Mouse (Mus musculus) stomach, postnatal 0 days (tissue): ENCODE results near the gene C9.

Source experiments
- CTCF ChIP-seq: IDR thresholded peaks from 2 replicates; pipeline ENCODE4 v1.5.1; 2016; ENCODE audit warnings: antibody characterized with exemption, low read depth, mild to moderate bottlenecking, moderate library complexity
- EP300 ChIP-seq: optimal IDR thresholded peaks from 2 replicates; pipeline ENCODE3; 2016; ENCODE audit warnings: antibody characterized with exemption

- TF ChIP-seq EP300, result no peak
- no peak for TF ChIP-seq CTCF
Measured at GRCm38 (mm10) chr15:6520505-6521155, 75.5 kb downstream of the C9 start.
